Mouse (Mus musculus) MEL (cell line): ENCODE results near the gene Rab35. TPM values are rescaled to one million over a fixed set of nuclear protein-coding genes. Genes with fewer than 3 reads are reported as not detected.

Source experiments
- DNase-seq: peaks from one replicate; pipeline ENCODE4 v3.0.0; 2011; ENCODE audit warnings: low read depth, low spot score
- H3K27ac ChIP-seq: 2 replicates; pipeline ENCODE4 v1.5.1; 2012; ENCODE audit warnings: low read depth, mild to moderate bottlenecking, control low read depth, low read length, moderate library complexity; ENCODE audit not compliant: control insufficient read depth
- H3K27me3 ChIP-seq, 2 experiments: fragments of 150-350 bp in 1 of 2; sonication (generic) in 1 of 2; 2 replicates each; pipeline ENCODE4 v1.6.1; 2012; ENCODE audit warnings: low read length in 2 of 2, mild to moderate bottlenecking in 2 of 2, improper control_type of control experiment in 1 of 2, moderate library complexity in 1 of 2; ENCODE audit not compliant: insufficient read depth in 2 of 2, control insufficient read depth in 1 of 2
- H3K36me3 ChIP-seq, 2 experiments: 2 replicates each; pipeline ENCODE4 v1.6.1; 2012 to 2014; ENCODE audit warnings: low read length in 2 of 2, improper control_type of control experiment in 1 of 2, inconsistent platforms in 1 of 2, mild to moderate bottlenecking in 1 of 2; ENCODE audit not compliant: insufficient read depth in 2 of 2, control insufficient read depth in 1 of 2
- H3K4me1 ChIP-seq, 2 experiments: fragments of 150-350 bp in 1 of 2; sonication (generic) in 1 of 2; 2 replicates each; pipeline ENCODE4 v1.6.1; 2012; ENCODE audit warnings: low read length in 2 of 2, improper control_type of control experiment in 1 of 2, mild to moderate bottlenecking in 1 of 2; ENCODE audit not compliant: insufficient read depth in 2 of 2, control insufficient read depth in 1 of 2
- H3K4me3 ChIP-seq, 2 experiments: fragments of 150-350 bp in 1 of 2; sonication (generic) in 1 of 2; 2 replicates each; pipeline ENCODE4 v1.5.1; 2012; ENCODE audit warnings: low read depth in 2 of 2, low read length in 2 of 2, mild to moderate bottlenecking in 2 of 2, moderate library complexity in 2 of 2, control low read depth in 1 of 2, improper control_type of control experiment in 1 of 2; ENCODE audit not compliant: control insufficient read depth in 1 of 2, insufficient read depth in 1 of 2
- H3K79me2 ChIP-seq: 2 replicates; pipeline ENCODE4 v1.6.1; 2012; ENCODE audit warnings: mild to moderate bottlenecking, low read length, moderate library complexity; ENCODE audit not compliant: control insufficient read depth, poor library complexity, insufficient read depth
- H3K9ac ChIP-seq: 2 replicates; pipeline ENCODE4 v1.6.1; 2012; ENCODE audit warnings: low read depth, mild to moderate bottlenecking, control low read depth, low read length, moderate library complexity; ENCODE audit not compliant: control insufficient read depth, poor library complexity, severe bottlenecking
- H3K9me3 ChIP-seq: fragments of 150-350 bp; sonication (generic); replicated peaks from 2 replicates; pipeline ENCODE4 v1.6.1; 2012; ENCODE audit warnings: mild to moderate bottlenecking, low read length, improper control_type of control experiment, moderate library complexity; ENCODE audit not compliant: insufficient read depth
- CHD2 ChIP-seq: IDR thresholded peaks from 2 replicates; pipeline ENCODE4 v1.6.1; 2011; ENCODE audit warnings: low read length, improper control_type of control experiment
- CTCF ChIP-seq, 3 experiments: IDR thresholded peaks in 2 of 3; conservative IDR thresholded peaks in 1 of 3; 2 replicates each; pipeline ENCODE4 v1.5.1; 2011 to 2012; ENCODE audit warnings: low read length in 3 of 3, low read depth in 2 of 3, mild to moderate bottlenecking in 2 of 3, improper control_type of control experiment in 1 of 3, inconsistent platforms in 1 of 3, mixed read lengths in 1 of 3, moderate library complexity in 1 of 3; ENCODE audit not compliant: control insufficient read depth in 1 of 3, insufficient read depth in 1 of 3, poor library complexity in 1 of 3, severe bottlenecking in 1 of 3
- GABPA ChIP-seq: IDR thresholded peaks from 2 replicates; pipeline ENCODE4 v1.6.1; 2012; ENCODE audit warnings: low read depth, mild to moderate bottlenecking, inconsistent platforms, low read length, improper control_type of control experiment, moderate library complexity
- GATA1 ChIP-seq: IDR thresholded peaks from 2 replicates; pipeline ENCODE4 v1.6.1; 2011; ENCODE audit warnings: low read depth, low read length, improper control_type of control experiment
- HCFC1 ChIP-seq: IDR thresholded peaks from 2 replicates; pipeline ENCODE4 v1.6.1; 2012; ENCODE audit warnings: low read depth, mild to moderate bottlenecking, inconsistent platforms, low read length, improper control_type of control experiment, moderate library complexity
- JUND ChIP-seq: IDR thresholded peaks from 2 replicates; pipeline ENCODE4 v1.6.1; 2011; ENCODE audit warnings: low read depth, mild to moderate bottlenecking, improper control_type of control experiment, low read length
- KAT2A ChIP-seq: conservative IDR thresholded peaks from 2 replicates; pipeline ENCODE4 v1.6.1; 2012; ENCODE audit warnings: low read depth, low read length, improper control_type of control experiment, inconsistent platforms
- MAFK ChIP-seq: IDR thresholded peaks from 2 replicates; pipeline ENCODE4 v1.6.1; 2011; ENCODE audit warnings: low read depth, mild to moderate bottlenecking, low read length, improper control_type of control experiment, borderline replicate concordance
- MAZ ChIP-seq: IDR thresholded peaks from 2 replicates; pipeline ENCODE4 v1.6.1; 2012; ENCODE audit warnings: low read depth, mild to moderate bottlenecking, inconsistent platforms, low read length, improper control_type of control experiment
- MYB ChIP-seq: IDR thresholded peaks from 2 replicates; pipeline ENCODE4 v1.6.1; 2011; ENCODE audit warnings: mild to moderate bottlenecking, low read depth, low read length, improper control_type of control experiment
- MYC ChIP-seq: IDR thresholded peaks from 2 replicates; pipeline ENCODE4 v1.6.1; 2011; ENCODE audit warnings: low read depth, mild to moderate bottlenecking, low read length, improper control_type of control experiment, moderate library complexity
- NELFE ChIP-seq: IDR thresholded peaks from 2 replicates; pipeline ENCODE4 v1.6.1; 2011; ENCODE audit warnings: low read depth, low read length, improper control_type of control experiment
- RCOR1 ChIP-seq: IDR thresholded peaks from 2 replicates; pipeline ENCODE4 v1.6.1; 2012; ENCODE audit warnings: low read depth, mild to moderate bottlenecking, inconsistent platforms, low read length, improper control_type of control experiment
- SIN3A ChIP-seq: IDR thresholded peaks from 2 replicates; pipeline ENCODE4 v1.6.1; 2012; ENCODE audit warnings: low read length, improper control_type of control experiment, inconsistent platforms
- TAL1 ChIP-seq: IDR thresholded peaks from 2 replicates; pipeline ENCODE4 v1.6.1; 2012; ENCODE audit warnings: mild to moderate bottlenecking, inconsistent platforms, low read length, moderate library complexity, mixed read lengths
- TCF12 ChIP-seq: IDR thresholded peaks from 2 replicates; pipeline ENCODE4 v1.6.1; 2014; ENCODE audit warnings: low read depth, mild to moderate bottlenecking, inconsistent platforms, low read length, improper control_type of control experiment, moderate library complexity
- UBTF ChIP-seq: IDR thresholded peaks from 2 replicates; pipeline ENCODE4 v1.6.1; 2012; ENCODE audit warnings: low read depth, mild to moderate bottlenecking, inconsistent platforms, low read length, improper control_type of control experiment, moderate library complexity, borderline replicate concordance; ENCODE audit not compliant: insufficient read depth
- USF1 ChIP-seq: IDR thresholded peaks from 2 replicates; pipeline ENCODE4 v1.6.1; 2014; ENCODE audit warnings: low read depth, mild to moderate bottlenecking, inconsistent platforms, low read length, improper control_type of control experiment, moderate library complexity
- USF2 ChIP-seq, 2 experiments: IDR thresholded peaks; 2 replicates each; pipeline ENCODE4 v1.6.1; 2011 to 2012; ENCODE audit warnings: improper control_type of control experiment in 2 of 2, low read length in 2 of 2, borderline replicate concordance in 1 of 2, inconsistent platforms in 1 of 2, low read depth in 1 of 2, mild to moderate bottlenecking in 1 of 2; ENCODE audit not compliant: insufficient read depth in 1 of 2
- ZC3H11A ChIP-seq: IDR thresholded peaks from 2 replicates; pipeline ENCODE4 v1.6.1; 2012; ENCODE audit warnings: low read depth, mild to moderate bottlenecking, inconsistent platforms, low read length, improper control_type of control experiment
- ZKSCAN1 ChIP-seq: IDR thresholded peaks from 2 replicates; pipeline ENCODE4 v1.6.1; 2012; ENCODE audit warnings: low read depth, mild to moderate bottlenecking, inconsistent platforms, low read length, improper control_type of control experiment, moderate library complexity
- ZMIZ1 ChIP-seq: IDR thresholded peaks from 2 replicates; pipeline ENCODE4 v1.6.1; 2012; ENCODE audit warnings: low read depth, mild to moderate bottlenecking, inconsistent platforms, low read length, improper control_type of control experiment, moderate library complexity
- polyA plus RNA-seq, 2 experiments: library from polyadenylated mRNA; stranded (reverse) in 1 of 2; unstranded in 1 of 2; fragments of >175 nt in 1 of 2; fragments of >200 nt in 1 of 2; gene quantifications; 2 replicates each; pipeline versions ENCODE4 v1.2.1 to v1.2.4; 2012; ENCODE audit warnings: low replicate concordance in 2 of 2, low read depth in 1 of 2; ENCODE audit not compliant: insufficient read length in 2 of 2, insufficient read depth in 1 of 2, missing spikeins in 1 of 2
- total RNA-seq: library from RNA; depleted of rRNA; stranded (reverse); fragments of 300-350 nt; gene quantifications from 2 replicates; pipeline ENCODE4 v1.2.3, GENCODE M21; 2012

Gene Rab35
- total and polyA plus RNA-seq, 3 experiments: 66.9 to 113 TPM; not detected in 1

GRCm38 (mm10) chr5:115667894-115668293, 36.2 kb downstream of the Rab35 start:
- Histone ChIP-seq H3K9ac (no peak overlapping the region), H3K79me2 (no peaks in the 10 kb centered on the region), H3K4me3 (no peak overlapping the region), H3K27me3 (no peaks in the 10 kb centered on the region), H3K9me3 (no peaks in the 10 kb centered on the region), H3K4me1 (no peaks in the 10 kb centered on the region), H3K36me3 (no peaks in the 10 kb centered on the region), H3K27ac (no peak overlapping the region)
- DNase-seq: no peak
- TF ChIP-seq TCF12 (no peak), RCOR1 (no peak), CTCF (IDR thresholded peaks at IDR 0.05 in 2 of 3, conservative IDR thresholded peaks at IDR 0.05 in 1 of 3; ENCODE audit: control insufficient read depth in 1 of 3, insufficient read depth in 1 of 3, low read depth in 2 of 3, low read length in 3 of 3, poor library complexity in 1 of 3, severe bottlenecking in 1 of 3) (no peak), KAT2A (no peak), USF1 (no peak), MAFK (no peak), ZC3H11A (no peak), TAL1 (no peak), ZKSCAN1 (no peak), USF2 (IDR thresholded peaks at IDR 0.05; ENCODE audit: borderline replicate concordance in 1 of 2, insufficient read depth in 1 of 2, low read depth in 1 of 2, low read length in 2 of 2) (no peak), GABPA (no peak), SIN3A (no peak), UBTF (no peak)

- Histone ChIP-seq H3K27me3 (no peaks in the 10 kb centered on the region), H3K4me3 (no peak overlapping the region), H3K27ac (no peak overlapping the region), H3K4me1 (no peaks in the 10 kb centered on the region), H3K79me2 (no peaks in the 10 kb centered on the region), H3K36me3 (no peaks in the 10 kb centered on the region), H3K9me3 (no peaks in the 10 kb centered on the region), H3K9ac (no peak overlapping the region)
- TF ChIP-seq CHD2 (no peak), GATA1 (no peak), MAZ (no peak), HCFC1 (no peak), ZMIZ1 (no peak), NELFE (no peak), JUND (no peak), ZKSCAN1 (no peak), MYC (no peak), MYB (no peak)
- DNase-seq: no peak
Measured at GRCm38 (mm10) chr5:115668986-115669385, 37.3 kb downstream of the Rab35 start.
